Mouse (Mus musculus) olfactory bulb, adult 2 months (tissue): ENCODE results near the gene Fam47e.

Experiments used
- CTCF ChIP-seq: fragments of 200-500 bp; IDR thresholded peaks from 2 replicates; pipeline ENCODE4 v1.5.1; 2012; ENCODE audit warnings: low read depth, mild to moderate bottlenecking, low read length, moderate library complexity; ENCODE audit not compliant: insufficient read depth
- POLR2A ChIP-seq: fragments of 200-500 bp; IDR thresholded peaks from 2 replicates; pipeline ENCODE4 v1.6.1; 2012; ENCODE audit warnings: mild to moderate bottlenecking, low read depth, low read length, moderate library complexity; ENCODE audit not compliant: insufficient read depth

DNA sequence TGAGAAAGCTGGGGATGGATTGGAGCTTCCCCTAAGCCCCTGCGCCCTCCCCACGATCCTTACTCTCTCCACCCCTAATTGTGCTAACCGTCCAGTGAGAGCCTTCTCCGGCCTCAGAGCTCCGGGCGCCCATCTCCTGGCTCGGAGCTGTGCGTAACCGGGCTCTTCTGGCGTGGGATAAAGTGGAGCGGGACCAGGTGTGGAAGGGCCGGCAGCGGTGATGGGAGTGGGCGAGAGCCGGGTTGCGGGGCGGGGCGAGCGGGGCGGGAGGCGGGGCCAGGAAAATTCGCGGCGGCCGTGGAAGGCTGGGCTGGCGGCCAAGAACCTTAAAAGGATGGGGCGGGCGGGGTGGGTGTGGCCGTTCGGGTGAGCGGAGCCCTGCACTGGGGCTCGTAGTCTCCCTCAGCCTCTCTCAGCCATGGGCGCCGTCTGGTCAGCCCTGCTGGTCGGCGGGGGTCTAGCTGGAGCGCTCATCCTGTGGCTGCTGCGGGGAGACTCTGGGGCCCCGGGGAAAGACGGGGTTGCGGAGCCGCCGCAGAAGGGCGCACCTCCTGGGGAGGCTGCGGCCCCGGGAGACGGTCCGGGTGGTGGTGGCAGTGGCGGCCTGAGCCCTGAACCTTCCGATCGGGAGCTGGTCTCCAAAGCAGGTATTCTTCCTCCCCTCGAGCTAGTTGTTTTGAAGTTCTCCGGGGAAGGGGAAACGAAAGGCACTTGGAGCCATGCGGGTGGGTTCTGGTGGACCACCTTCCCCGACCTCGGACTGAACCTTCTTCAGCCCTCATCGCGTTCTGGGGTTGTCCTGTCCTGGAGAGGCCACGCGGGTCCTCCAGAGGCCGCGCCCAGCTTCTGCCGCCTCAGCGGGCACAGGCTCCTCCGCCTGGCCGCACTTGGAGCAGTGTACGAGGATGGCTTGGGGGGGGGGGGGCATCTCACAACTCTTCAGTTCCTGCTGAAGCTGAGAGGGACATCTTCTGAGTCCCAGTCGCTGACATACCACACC, 48.1 kb downstream of the Fam47e start, which contains the start of gene Stbd1:
- TF ChIP-seq CTCF (no peak), POLR2A (no peak)
